Mouse (Mus musculus) thymus, adult 2 months (tissue): ENCODE results near the gene Dcdc2b.

Experiments
- CTCF ChIP-seq: fragments of 200-500 bp; IDR thresholded peaks from 2 replicates; pipeline ENCODE4 v1.5.1; 2012; ENCODE audit warnings: mild to moderate bottlenecking, control low read depth, low read length, moderate library complexity, borderline replicate concordance; ENCODE audit not compliant: control insufficient read depth, poor library complexity, insufficient read depth; ENCODE audit errors: extremely low read depth
- POLR2A ChIP-seq: fragments of 200-500 bp; IDR thresholded peaks from 2 replicates; pipeline ENCODE4 v1.6.1; 2012; ENCODE audit warnings: mild to moderate bottlenecking, low read length, control low read depth, moderate library complexity; ENCODE audit not compliant: control insufficient read depth, poor library complexity, insufficient read depth; ENCODE audit errors: extremely low read depth

DNA sequence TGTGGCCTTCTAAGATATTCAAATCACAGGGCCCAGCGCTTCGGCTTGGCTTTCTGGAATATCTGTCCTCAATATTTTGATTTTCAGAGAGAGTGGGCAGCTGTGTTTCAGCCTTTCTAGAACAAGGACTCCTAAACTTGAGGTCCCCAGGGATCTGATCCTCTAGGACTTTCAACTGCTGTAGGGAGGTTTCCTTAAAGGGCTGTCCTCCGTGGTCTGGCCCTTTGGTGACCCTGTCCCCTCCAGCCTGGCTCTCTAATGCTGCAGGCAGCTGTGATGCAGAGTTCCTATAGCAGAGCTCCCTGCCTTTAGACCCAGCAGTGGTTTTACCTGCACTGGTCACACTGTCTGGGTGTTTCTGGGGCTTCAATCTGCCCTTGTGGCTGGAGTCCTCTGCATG, 2.6 kb upstream of the Dcdc2b start:
- TF ChIP-seq CTCF: no peak
- TF ChIP-seq POLR2A: no peak
